In genomic region chr7:30280670-30281138, GRCm38 (mm10) we compare ENCODE assay signal across 8 mouse cellular contexts. TPM values are rescaled to one million over a fixed set of nuclear protein-coding genes. Genes with fewer than 3 reads are reported as not detected.
A peak's percentile ranks its signal among the peaks of the same experiment; 100 is the strongest.
DNase-seq lines count a peak whose midpoint lies in the region; ATAC-seq and TF ChIP-seq lines count a peak whose summit lies in the region.

No protein-coding gene starts in this region.

- H3K4me3 ChIP-seq in hindbrain, embryonic 10.5 days, result peak overlapping the region; percentile 87
- peak overlapping the region; percentile 67 for H3K4me3 ChIP-seq in lung, postnatal 0 days (ENCODE audit: low read depth, low read length)

- H3K27me3 ChIP-seq in hindbrain, embryonic 10.5 days (ENCODE audit: insufficient read depth, poor library complexity, severe bottlenecking), result no peaks in the 10 kb centered on the region
- no peaks in the 10 kb centered on the region for H3K27me3 ChIP-seq in lung, postnatal 0 days (replicated peaks; ENCODE audit: insufficient read depth, low read length)

- H3K9me3 ChIP-seq in hindbrain, embryonic 10.5 days, result no peaks in the 10 kb centered on the region
- H3K9me3 ChIP-seq in lung, postnatal 0 days (ENCODE audit: low read length), result no peaks in the 10 kb centered on the region

- H3K9ac ChIP-seq in lung, postnatal 0 days (replicated peaks; ENCODE audit: low read depth), result no peak overlapping the region

- no peaks in the 10 kb centered on the region for H3K36me3 ChIP-seq in hindbrain, embryonic 10.5 days
- no peaks in the 10 kb centered on the region for H3K36me3 ChIP-seq in lung, postnatal 0 days (ENCODE audit: insufficient read depth, low read length)

- peak; percentile 82 for TF ChIP-seq EP300 in lung, postnatal 0 days (IDR thresholded peaks at IDR 0.05)

- peak; percentile 94 for DNase-seq in MN1 (ENCODE audit: low spot score)
- DNase-seq in cerebellum, adult 9-10 months, result peak; percentile 90
- peak; percentile 83 for DNase-seq in hindbrain, embryonic 10.5 days (ENCODE audit: low spot score)
- DNase-seq in layer of hippocampus, adult 9-11 months, result peak; percentile 92
- peak; percentile 99 for DNase-seq in lung, postnatal 0 days (ENCODE audit: low spot score)
- peak; percentile 79 for DNase-seq in ovary, postnatal 14 days (ENCODE audit: low spot score)
- peak; percentile 78 for DNase-seq in thymus, postnatal 14 days

- H3K4me1 ChIP-seq in hindbrain, embryonic 10.5 days (replicated peaks), result peaks cover 26% of the 10 kb centered on the region
- 0 out of 2 replicates have a peak, but pooled peaks cover 2% of the 10 kb centered on the region for H3K4me1 ChIP-seq in lung, postnatal 0 days (ENCODE audit: insufficient read depth, low read depth, low read length)

- peak overlapping the region; percentile 91 for H3K27ac ChIP-seq in hindbrain, embryonic 10.5 days
- H3K27ac ChIP-seq in lung, postnatal 0 days (ENCODE audit: low read length), result peak overlapping the region; percentile 98

- ATAC-seq in frontal cortex, adult (ENCODE audit: low TSS enrichment), result peak; percentile 84
- ATAC-seq in lung, postnatal 0 days, result peak; percentile 92

- under 1% methylated on average over 20 of the region's 20 CpGs for WGBS in hindbrain, embryonic 10.5 days
- WGBS in lung, postnatal 0 days, result under 1% methylated on average over 20 of the region's 20 CpGs

- H3K4me2 ChIP-seq in lung, postnatal 0 days (replicated peaks; ENCODE audit: low read depth, low read length), result peak overlapping the region; percentile 80

- TF ChIP-seq CTCF in lung, postnatal 0 days (IDR thresholded peaks at IDR 0.05), result no peak

RNA-seq across cellular contexts. Expression of gene Wdr62, which starts 0.5 kb away (rescaled TPM):
- 16.6 and 19.8 TPM in 2 replicates for polyA plus RNA-seq in hindbrain, embryonic 10.5 days (2016; fragmentation: Nextera tagmentation; extraction: Ambion mirVana)
- polyA plus RNA-seq in lung, postnatal 0 days (2015; fragmentation: Nextera tagmentation; extraction: Ambion mirVana), result 2.5 and 2.7 TPM in 2 replicates

RNA-seq across cellular contexts. Expression of gene Thap8, which starts 0.8 kb away (rescaled TPM):
- polyA plus RNA-seq in hindbrain, embryonic 10.5 days (2016; fragmentation: Nextera tagmentation; extraction: Ambion mirVana), result 0.25 and 0.50 TPM in 2 replicates
- polyA plus RNA-seq in lung, postnatal 0 days (2015; fragmentation: Nextera tagmentation; extraction: Ambion mirVana), result 0.37 and 0.81 TPM in 2 replicates

RNA-seq across cellular contexts. Expression of gene Clip3, which starts 10.8 kb away (rescaled TPM):
- polyA plus RNA-seq in hindbrain, embryonic 10.5 days (2016; fragmentation: Nextera tagmentation; extraction: Ambion mirVana), result 53.4 and 82.3 TPM in 2 replicates
- 4.3 and 5.0 TPM in 2 replicates for polyA plus RNA-seq in lung, postnatal 0 days (2015; fragmentation: Nextera tagmentation; extraction: Ambion mirVana)

RNA-seq across cellular contexts. Expression of gene Alkbh6, which starts 27.8 kb away (rescaled TPM):
- 93.6 and 117 TPM in 2 replicates for polyA plus RNA-seq in hindbrain, embryonic 10.5 days (2016; fragmentation: Nextera tagmentation; extraction: Ambion mirVana)
- 60.6 and 78.2 TPM in 2 replicates for polyA plus RNA-seq in lung, postnatal 0 days (2015; fragmentation: Nextera tagmentation; extraction: Ambion mirVana)

RNA-seq across cellular contexts. Expression of gene Syne4, which starts 33.9 kb away (rescaled TPM):
- 26.8 and 28.1 TPM in 2 replicates for polyA plus RNA-seq in hindbrain, embryonic 10.5 days (2016; fragmentation: Nextera tagmentation; extraction: Ambion mirVana)
- polyA plus RNA-seq in lung, postnatal 0 days (2015; fragmentation: Nextera tagmentation; extraction: Ambion mirVana), result 13.1 and 17.2 TPM in 2 replicates

Comparison
In these comparisons a context has a peak if more than half of its experiments do, and no peak if none do; other contexts are left out.
1. Peak in every context shown above with its lines: DNase-seq, ATAC-seq, H3K4me3 ChIP-seq and H3K27ac ChIP-seq.